Mouse (Mus musculus) forebrain, postnatal 0 days (tissue): ENCODE data around the gene Dapk1. TPM values are rescaled to one million over a fixed set of nuclear protein-coding genes. Genes with fewer than 3 reads are reported as not detected.
A peak's percentile ranks its signal among the peaks of the same experiment; 100 is the strongest.

Experiments
- ATAC-seq: fragments of 200-750 bp; cut with Nextera tagmentation; 2 replicates; pipeline ENCODE4 v1.8.0; 2017; ENCODE audit warnings: mild to moderate bottlenecking, moderate library complexity
- DNase-seq: peaks from one replicate; pipeline ENCODE4 v3.0.0-alpha.2; 2015
- H3K27ac ChIP-seq: fragments of 300-500 bp; sonication (generic); 2 replicates; pipeline ENCODE4 v1.5.1; 2014; ENCODE audit warnings: low read depth, mild to moderate bottlenecking, antibody characterized with exemption, low read length, moderate library complexity, mixed read lengths
- H3K27me3 ChIP-seq: fragments of 300-500 bp; sonication (generic); 2 replicates; pipeline ENCODE4 v1.6.1; 2014; ENCODE audit warnings: mild to moderate bottlenecking, low read length, mixed read lengths; ENCODE audit not compliant: insufficient read depth
- H3K36me3 ChIP-seq: fragments of 300-500 bp; sonication (generic); 2 replicates; pipeline ENCODE4 v1.6.1; 2014; ENCODE audit warnings: mild to moderate bottlenecking, moderate library complexity; ENCODE audit not compliant: insufficient read depth
- H3K4me1 ChIP-seq: fragments of 300-500 bp; sonication (generic); 2 replicates; pipeline ENCODE4 v1.6.1; 2014; ENCODE audit warnings: antibody characterized with exemption; ENCODE audit not compliant: insufficient read depth
- H3K4me2 ChIP-seq: fragments of 300-500 bp; sonication (generic); 2 replicates; pipeline ENCODE4 v1.6.1; 2014; ENCODE audit warnings: low read depth, mild to moderate bottlenecking, moderate library complexity
- H3K4me3 ChIP-seq: fragments of 300-500 bp; sonication (generic); 2 replicates; pipeline ENCODE4 v1.5.1; 2014; ENCODE audit warnings: low read depth, low read length, mixed read lengths
- H3K9ac ChIP-seq: fragments of 300-500 bp; sonication (generic); 2 replicates; pipeline ENCODE4 v1.6.1; 2014; ENCODE audit warnings: mild to moderate bottlenecking
- H3K9me3 ChIP-seq: fragments of 300-500 bp; sonication (generic); 2 replicates; pipeline ENCODE4 v1.6.1; 2016; ENCODE audit warnings: low read length
- CTCF ChIP-seq: sonication (generic); IDR thresholded peaks from 2 replicates; pipeline ENCODE4 v1.5.1; 2016; ENCODE audit warnings: antibody characterized with exemption, control low read depth, low read depth
- WGBS: fragments of 180-500 bp; shearing (Covaris S2); extraction: QIAGEN DNeasy Blood & Tissue Kit; methylation state at CpG from one replicate; pipeline ENCODE4 v1.1.7; 2014; 5-methylcytosine and 5-hydroxymethylcytosine counted together
- polyA plus RNA-seq: library from polyadenylated mRNA; unstranded; fragments of >200 nt; fragmentation: Nextera tagmentation; extraction: Ambion mirVana; gene quantifications from 2 replicates; pipeline ENCODE4 v1.2.1, GENCODE M21; 2015
- total RNA-seq: library from RNA; depleted of rRNA; stranded (reverse); fragments of >200 nt; gene quantifications from 2 replicates; pipeline ENCODE4 v1.2.3, GENCODE M21; 2014; rRNA removed

Dapk1 gene
- total RNA-seq (67.1 and 72.6 TPM in 2 replicates), polyA plus RNA-seq (25.9 and 35.6 TPM in 2 replicates)

GRCm38 (mm10) chr13:60601436-60602415 is at the start of gene Dapk1:
TSS of gene Dapk1 (plus strand) at chr13:60601947.
- ATAC-seq (peak; percentile 90), DNase-seq (peak; percentile 91)
- Histone ChIP-seq H3K4me1 (peaks cover 14% of the 10 kb centered on the region; the same call in 1 of the 2 replicates), H3K9ac (peak within 1 kb of the TSS; percentile 96), H3K36me3 (peaks cover 4% of the 10 kb centered on the region), H3K4me3 (peak within 1 kb of the TSS; percentile 93), H3K9me3 (no peaks in the 10 kb centered on the region), H3K27ac (peak within 1 kb of the TSS; percentile 94), H3K4me2 (peak within 1 kb of the TSS; percentile 53), H3K27me3 (no peaks in the 10 kb centered on the region)
- TF ChIP-seq CTCF, result peak; percentile 64
- WGBS, result 3% methylated on average over 81 of the region's 90 CpGs

GRCm38 (mm10) chr13:60553326-60553725 is 48.4 kb upstream of the Dapk1 start:
- Histone ChIP-seq H3K4me2 (no peak overlapping the region), H3K9ac (no peak overlapping the region), H3K9me3 (no peaks in the 10 kb centered on the region), H3K27ac (no peak overlapping the region), H3K27me3 (no peaks in the 10 kb centered on the region), H3K4me3 (no peak overlapping the region), H3K36me3 (no peaks in the 10 kb centered on the region), H3K4me1 (no peaks in the 10 kb centered on the region)
- 69% methylated on average over 3 of the region's 3 CpGs for WGBS
- no peak for TF ChIP-seq CTCF
- ATAC-seq (no peak), DNase-seq (no peak)

DNA sequence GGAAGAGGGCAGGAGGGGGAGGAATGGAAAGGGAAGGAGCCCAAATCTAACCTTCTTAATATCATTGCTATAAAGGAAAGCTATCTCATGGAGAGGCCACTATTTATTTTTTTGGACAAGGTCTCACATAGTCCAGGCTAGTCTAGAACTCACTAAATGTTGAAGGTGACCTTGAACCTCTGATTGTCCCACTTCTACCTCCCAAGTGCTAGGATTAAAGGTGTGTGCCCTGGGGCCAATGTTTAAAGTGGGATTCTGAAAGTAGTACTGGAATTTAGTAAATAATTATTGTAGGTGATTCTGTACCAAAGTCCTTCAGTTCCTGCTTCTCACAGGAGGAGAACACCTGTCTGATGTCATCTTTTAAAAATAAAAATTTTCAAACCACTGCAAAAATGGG is 45.3 kb upstream of the Dapk1 start:
- H3K27me3 ChIP-seq, result no peaks in the 10 kb centered on the region
- no peaks in the 10 kb centered on the region for H3K36me3 ChIP-seq
- no peak overlapping the region for H3K9ac ChIP-seq
- no peak for DNase-seq
- H3K4me3 ChIP-seq, result no peak overlapping the region
- H3K27ac ChIP-seq, result no peak overlapping the region
- no peak for ATAC-seq
- H3K9me3 ChIP-seq, result no peaks in the 10 kb centered on the region
- no peaks in the 10 kb centered on the region for H3K4me1 ChIP-seq
- H3K4me2 ChIP-seq, result no peak overlapping the region
- TF ChIP-seq CTCF, result no peak

- no peaks in the 10 kb centered on the region for H3K9me3 ChIP-seq
- no peak overlapping the region for H3K27ac ChIP-seq
- no peak overlapping the region for H3K9ac ChIP-seq
- H3K4me2 ChIP-seq, result no peak overlapping the region
- H3K4me1 ChIP-seq, result no peaks in the 10 kb centered on the region
- DNase-seq (no peak), ATAC-seq (no peak)
- H3K27me3 ChIP-seq, result no peaks in the 10 kb centered on the region
- H3K4me3 ChIP-seq, result no peak overlapping the region
- TF ChIP-seq CTCF, result no peak
- no peaks in the 10 kb centered on the region for H3K36me3 ChIP-seq
These were observed 44.8 kb upstream of the Dapk1 start for GRCm38 (mm10) chr13:60556911-60557310.

DNA sequence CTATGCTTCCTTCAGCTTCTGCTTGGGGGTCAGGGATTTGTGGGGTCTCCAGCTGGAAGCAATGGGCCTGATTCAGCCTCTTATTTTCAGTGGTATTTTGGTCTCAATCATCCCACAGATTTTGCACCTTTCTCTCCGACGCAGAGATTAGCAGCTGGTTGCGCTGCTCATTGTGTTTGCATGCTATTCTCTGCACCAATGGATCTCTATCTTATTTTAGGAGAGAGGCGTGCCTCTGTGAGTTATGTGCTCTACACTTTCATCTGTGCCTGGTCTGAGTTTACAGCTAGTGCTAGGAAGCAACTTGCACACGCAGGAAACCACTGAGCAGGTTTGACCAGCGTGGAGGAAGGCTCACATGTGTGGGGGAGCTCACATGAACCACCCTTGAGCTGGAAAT is 37.4 kb upstream of the Dapk1 start:
- H3K4me2 ChIP-seq, result no peak overlapping the region
- no peaks in the 10 kb centered on the region for H3K36me3 ChIP-seq
- 72% methylated on average over 6 of the region's 6 CpGs for WGBS
- H3K27ac ChIP-seq, result no peak overlapping the region
- no peak overlapping the region for H3K9ac ChIP-seq
- ATAC-seq, result no peak
- TF ChIP-seq CTCF, result no peak
- H3K9me3 ChIP-seq, result no peaks in the 10 kb centered on the region
- H3K27me3 ChIP-seq, result no peaks in the 10 kb centered on the region
- H3K4me1 ChIP-seq, result no peaks in the 10 kb centered on the region
- H3K4me3 ChIP-seq, result no peak overlapping the region
- no peak for DNase-seq

DNA sequence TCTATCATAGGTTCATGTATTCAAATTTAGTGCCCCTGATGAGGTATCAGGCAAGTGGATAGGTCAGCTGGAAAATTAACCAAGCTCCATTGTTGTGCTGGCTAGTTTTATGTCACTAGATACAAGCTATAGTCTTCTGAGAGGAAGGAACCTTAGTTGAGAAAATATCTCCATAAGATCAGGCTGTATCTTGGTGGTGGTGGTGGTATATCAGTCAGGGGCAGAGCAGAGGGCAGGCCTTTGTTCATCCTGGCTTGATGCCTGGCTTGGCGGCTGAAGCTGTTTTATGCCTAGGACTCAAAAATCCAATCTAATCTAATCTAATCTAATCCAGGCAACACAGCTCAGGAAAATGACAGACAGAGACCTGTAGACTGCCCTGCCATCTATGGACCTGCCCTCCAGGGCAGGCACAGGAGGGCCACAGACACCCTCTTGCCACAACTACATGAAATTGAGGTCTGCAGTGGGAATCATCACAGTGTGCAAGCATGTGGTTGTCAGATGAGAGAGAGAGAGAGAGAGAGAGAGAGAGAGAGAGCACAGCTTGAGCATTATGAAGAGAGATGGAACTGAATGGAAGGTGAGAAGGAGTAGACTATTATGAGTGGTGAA is 32.7 kb upstream of the Dapk1 start:
- DNase-seq (no peak), ATAC-seq (no peak)
- 94% methylated on average over 1 of the region's 1 CpGs for WGBS
- Histone ChIP-seq H3K4me2 (no peak overlapping the region), H3K9ac (no peak overlapping the region), H3K4me3 (no peak overlapping the region), H3K9me3 (no peaks in the 10 kb centered on the region), H3K4me1 (no peaks in the 10 kb centered on the region), H3K36me3 (no peaks in the 10 kb centered on the region), H3K27me3 (no peaks in the 10 kb centered on the region), H3K27ac (no peak overlapping the region)
- no peak for TF ChIP-seq CTCF

GRCm38 (mm10) chr13:60569549-60569941 is 32.2 kb upstream of the Dapk1 start:
- no peak overlapping the region for H3K9ac ChIP-seq
- no peak overlapping the region for H3K4me3 ChIP-seq
- no peak overlapping the region for H3K4me2 ChIP-seq
- no peak for TF ChIP-seq CTCF
- DNase-seq (no peak), ATAC-seq (no peak)
- H3K27me3 ChIP-seq, result no peaks in the 10 kb centered on the region
- H3K27ac ChIP-seq, result no peak overlapping the region
- WGBS, result 96% methylated on average over 1 of the region's 1 CpGs
- H3K4me1 ChIP-seq, result no peaks in the 10 kb centered on the region
- H3K36me3 ChIP-seq, result no peaks in the 10 kb centered on the region
- H3K9me3 ChIP-seq, result no peaks in the 10 kb centered on the region
